Comparison of ENCODE assay signal across 8 mouse cellular contexts in the genomic region with DNA sequence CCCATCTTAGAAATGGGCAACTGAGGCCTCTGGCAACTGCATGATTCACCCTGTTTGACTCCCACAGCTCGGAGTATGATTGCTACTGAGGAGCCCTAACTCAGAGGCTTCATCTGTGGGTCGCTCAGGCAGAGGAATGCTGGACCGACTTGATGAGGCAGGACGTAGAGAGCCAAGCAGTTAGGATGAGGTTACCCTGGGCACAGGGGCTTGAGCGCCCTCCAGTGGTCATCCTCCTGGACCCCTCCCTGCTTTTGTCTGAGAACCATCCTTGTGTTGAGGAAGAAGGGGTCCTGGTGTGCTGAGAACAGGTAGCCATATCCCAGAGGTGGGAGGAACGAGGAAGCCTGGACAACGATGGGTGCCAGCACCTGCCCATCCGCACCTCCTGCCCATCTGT.
A peak's percentile ranks its signal among the peaks of the same experiment; 100 is the strongest.
DNase-seq lines count a peak whose midpoint lies in the region; ATAC-seq and TF ChIP-seq lines count a peak whose summit lies in the region.

No protein-coding gene starts in this region.

- H3K4me2 ChIP-seq in intestine, embryonic 14.5 days (ENCODE audit: low read length), result no peak overlapping the region
- no peak overlapping the region for H3K4me2 ChIP-seq in intestine, embryonic 16.5 days (ENCODE audit: low read depth, low read length)
- H3K4me2 ChIP-seq in midbrain, postnatal 0 days (ENCODE audit: low read depth, low read length, poor library complexity, severe bottlenecking), result no peak overlapping the region

- 0 out of 2 replicates have a peak, but pooled peaks have one; percentile 18 for ATAC-seq in intestine, embryonic 14.5 days (replicated peaks; ENCODE audit: low FRiP score, low TSS enrichment, low read depth)
- ATAC-seq in intestine, embryonic 16.5 days, result no peak
- ATAC-seq in G1E (ENCODE audit: extremely low read depth, insufficient number of reproducible peaks, low FRiP score, poor library complexity, severe bottlenecking), result no peak
- ATAC-seq in midbrain, postnatal 0 days (ENCODE audit: low FRiP score), result no peak
- no peak for ATAC-seq in activated CD4-positive, CD25-positive, alpha-beta regulatory T cell, adult 4 months

- no peak overlapping the region for H3K4me3 ChIP-seq in intestine, embryonic 14.5 days (ENCODE audit: low read depth, low read length)
- no peak overlapping the region for H3K4me3 ChIP-seq in intestine, embryonic 16.5 days (ENCODE audit: low read length)
- no peak overlapping the region for H3K4me3 ChIP-seq in G1E (ENCODE audit: low read depth, low read length)
- no peak overlapping the region for H3K4me3 ChIP-seq in midbrain, postnatal 0 days (ENCODE audit: low read depth, low read length)

- no peak overlapping the region for H3K27ac ChIP-seq in intestine, embryonic 14.5 days (ENCODE audit: low read depth)
- no peak overlapping the region for H3K27ac ChIP-seq in intestine, embryonic 16.5 days (ENCODE audit: low read length)
- no peak overlapping the region for H3K27ac ChIP-seq in midbrain, postnatal 0 days (ENCODE audit: low read depth, low read length)

- TF ChIP-seq CTCF in G1E (IDR thresholded peaks at IDR 0.05; ENCODE audit: low read depth, low read length), result peak; percentile 31; the same call in 1 of the 2 replicates
- TF ChIP-seq CTCF in midbrain, postnatal 0 days (IDR thresholded peaks at IDR 0.05), result peak; percentile 61

- peak; percentile 62 for DNase-seq in intestine, embryonic 14.5 days (ENCODE audit: low spot score)
- no peak for DNase-seq in G1E (ENCODE audit: low spot score)
- peak; percentile 83 for DNase-seq in cerebellum, adult 11-12 months
- DNase-seq in kidney, adult 18-20 months, result peak; percentile 29
- peak; percentile 61 for DNase-seq in midbrain, postnatal 0 days (ENCODE audit: low spot score)
- DNase-seq in right cerebral cortex, postnatal 10 days (ENCODE audit: low spot score in 2 of 2), result no peak

- 19% methylated on average over 8 of the region's 8 CpGs for WGBS in intestine, embryonic 14.5 days
- WGBS in intestine, embryonic 16.5 days, result 20% methylated on average over 8 of the region's 8 CpGs
- WGBS in midbrain, postnatal 0 days, result 18% methylated on average over 8 of the region's 8 CpGs

- peaks cover 73% of the 10 kb centered on the region for H3K27me3 ChIP-seq in intestine, embryonic 14.5 days (replicated peaks; ENCODE audit: control insufficient read depth, insufficient read depth, low read length)
- peaks cover 49% of the 10 kb centered on the region for H3K27me3 ChIP-seq in intestine, embryonic 16.5 days (replicated peaks; ENCODE audit: control insufficient read depth, insufficient read depth, low read length)
- H3K27me3 ChIP-seq in G1E (ENCODE audit: insufficient read depth, low read length), result peaks cover 33% of the 10 kb centered on the region
- H3K27me3 ChIP-seq in midbrain, postnatal 0 days (ENCODE audit: insufficient read depth, low read length), result peaks cover 16% of the 10 kb centered on the region

- no peaks in the 10 kb centered on the region for H3K36me3 ChIP-seq in intestine, embryonic 14.5 days (ENCODE audit: control insufficient read depth, insufficient read depth, low read length)
- H3K36me3 ChIP-seq in intestine, embryonic 16.5 days (ENCODE audit: control insufficient read depth, insufficient read depth, low read length), result no peaks in the 10 kb centered on the region
- H3K36me3 ChIP-seq in G1E (replicated peaks), result no peaks in the 10 kb centered on the region
- H3K36me3 ChIP-seq in midbrain, postnatal 0 days (ENCODE audit: insufficient read depth, low read length), result no peaks in the 10 kb centered on the region

- no peak overlapping the region for H3K9ac ChIP-seq in intestine, embryonic 14.5 days (ENCODE audit: low read length)
- H3K9ac ChIP-seq in intestine, embryonic 16.5 days (ENCODE audit: low read depth, low read length), result no peak overlapping the region
- no peak overlapping the region for H3K9ac ChIP-seq in midbrain, postnatal 0 days (replicated peaks; ENCODE audit: low read length, poor library complexity, severe bottlenecking)

- no peaks in the 10 kb centered on the region for H3K9me3 ChIP-seq in intestine, embryonic 14.5 days (ENCODE audit: control insufficient read depth, low read length)
- no peaks in the 10 kb centered on the region for H3K9me3 ChIP-seq in intestine, embryonic 16.5 days (ENCODE audit: control insufficient read depth, low read length)
- no peaks in the 10 kb centered on the region for H3K9me3 ChIP-seq in G1E (replicated peaks)
- H3K9me3 ChIP-seq in midbrain, postnatal 0 days (ENCODE audit: low read length), result no peaks in the 10 kb centered on the region

- peaks cover 5% of the 10 kb centered on the region; the same call in 1 of the 2 replicates for H3K4me1 ChIP-seq in intestine, embryonic 14.5 days (replicated peaks; ENCODE audit: control insufficient read depth, insufficient read depth, low read length)
- no peaks in the 10 kb centered on the region for H3K4me1 ChIP-seq in intestine, embryonic 16.5 days (ENCODE audit: control insufficient read depth, insufficient read depth, low read length)
- H3K4me1 ChIP-seq in G1E (ENCODE audit: insufficient read depth, low read depth, low read length), result no peaks in the 10 kb centered on the region
- no peaks in the 10 kb centered on the region; the same call in 1 of the 2 replicates for H3K4me1 ChIP-seq in midbrain, postnatal 0 days (ENCODE audit: insufficient read depth, low read length)

Comparison
In these comparisons a context has a peak if more than half of its experiments do, and no peak if none do; other contexts are left out.
1. DNase-seq: peak in intestine, embryonic 14.5 days (single experiment), cerebellum, adult 11-12 months (single experiment), kidney, adult 18-20 months (single experiment) and midbrain, postnatal 0 days (single experiment); none in G1E (single experiment) and right cerebral cortex, postnatal 10 days (0 of 2).